Mouse (Mus musculus) CH12.LX (cell line): Measurements from ENCODE around the gene Olfr429. TPM values are rescaled to one million over a fixed set of nuclear protein-coding genes. Genes with fewer than 3 reads are reported as not detected.
"Not testable (repeated sequence)": the region's sequence is repeated elsewhere in the genome, so short reads cannot be mapped to it uniquely, and the experiment has no call there.

Experiments
- DNase-seq: peaks from one replicate; pipeline ENCODE4 v3.0.0-alpha.2; 2013; ENCODE audit errors: extremely low read depth
- H3K27ac ChIP-seq: 2 replicates; pipeline ENCODE4 v1.5.1; 2012; ENCODE audit warnings: low read depth, mild to moderate bottlenecking, control low read depth, moderate library complexity; ENCODE audit not compliant: insufficient read depth
- H3K27me3 ChIP-seq: replicated peaks from 2 replicates; pipeline ENCODE3; 2012; ENCODE audit warnings: inconsistent platforms
- H3K36me3 ChIP-seq, 2 experiments: replicated peaks in 1 of 2; 2 replicates each; pipeline versions ENCODE3 to v1.6.1; 2012; ENCODE audit warnings: inconsistent platforms in 1 of 2, low read length in 1 of 2, mild to moderate bottlenecking in 1 of 2, mixed read lengths in 1 of 2, moderate library complexity in 1 of 2; ENCODE audit not compliant: control insufficient read depth in 1 of 2, insufficient read depth in 1 of 2
- H3K4me1 ChIP-seq, 2 experiments: 2 replicates each; pipeline ENCODE4 v1.6.1; 2012; ENCODE audit warnings: inconsistent platforms in 1 of 2, moderate library complexity in 1 of 2; ENCODE audit not compliant: insufficient read depth in 2 of 2, control insufficient read depth in 1 of 2
- H3K4me2 ChIP-seq: 2 replicates; pipeline ENCODE4 v1.6.1; 2012; ENCODE audit warnings: low read depth, mild to moderate bottlenecking, control low read depth; ENCODE audit not compliant: poor library complexity, insufficient read depth, severe bottlenecking
- H3K4me3 ChIP-seq, 3 experiments: fragments of 150-350 bp in 1 of 3; sonication (generic) in 1 of 3; replicated peaks in 1 of 3; 2 replicates each; pipeline versions ENCODE3 to v1.5.1; 2011 to 2012; ENCODE audit warnings: low read depth in 2 of 3, low read length in 2 of 3, mild to moderate bottlenecking in 2 of 3, moderate library complexity in 2 of 3, control low read depth in 1 of 3, improper control_type of control experiment in 1 of 3, inconsistent platforms in 1 of 3, mixed read lengths in 1 of 3; ENCODE audit not compliant: poor library complexity in 1 of 3
- H3K79me2 ChIP-seq: replicated peaks from 2 replicates; pipeline ENCODE4 v1.6.1; 2012; ENCODE audit warnings: mild to moderate bottlenecking, moderate library complexity; ENCODE audit not compliant: control insufficient read depth, poor library complexity, insufficient read depth, severe bottlenecking; ENCODE audit errors: extremely low read depth
- H3K9ac ChIP-seq: 2 replicates; pipeline ENCODE4 v1.6.1; 2012; ENCODE audit warnings: low read depth, mild to moderate bottlenecking, control low read depth, moderate library complexity; ENCODE audit not compliant: insufficient read depth
- H3K9me3 ChIP-seq: replicated peaks from 2 replicates; pipeline ENCODE3; 2012; ENCODE audit warnings: low read length, inconsistent platforms, mixed read lengths
- BHLHE40 ChIP-seq: IDR thresholded peaks from 2 replicates; pipeline ENCODE4 v1.6.1; 2011; ENCODE audit warnings: mild to moderate bottlenecking, low read depth, low read length, improper control_type of control experiment
- CHD1 ChIP-seq: IDR thresholded peaks from 2 replicates; pipeline ENCODE4 v1.6.1; 2012; ENCODE audit warnings: low read depth, low read length, improper control_type of control experiment, inconsistent platforms
- CHD2 ChIP-seq: IDR thresholded peaks from 2 replicates; pipeline ENCODE4 v1.6.1; 2011; ENCODE audit warnings: low read length, improper control_type of control experiment
- CTCF ChIP-seq, 2 experiments: IDR thresholded peaks in 1 of 2; conservative IDR thresholded peaks in 1 of 2; 2 replicates each; pipeline ENCODE4 v1.5.1; 2011 to 2012; ENCODE audit warnings: low read depth in 2 of 2, low read length in 2 of 2, improper control_type of control experiment in 1 of 2, inconsistent platforms in 1 of 2, mild to moderate bottlenecking in 1 of 2, moderate library complexity in 1 of 2
- EP300 ChIP-seq: IDR thresholded peaks from 2 replicates; pipeline ENCODE4 v1.6.1; 2011; ENCODE audit warnings: low read length, improper control_type of control experiment
- IRF4 ChIP-seq: IDR thresholded peaks from 2 replicates; pipeline ENCODE4 v1.6.1; 2014; ENCODE audit warnings: low read depth, mild to moderate bottlenecking, inconsistent platforms, low read length, improper control_type of control experiment
- JUND ChIP-seq: conservative IDR thresholded peaks from 2 replicates; pipeline ENCODE4 v1.6.1; 2011; ENCODE audit warnings: low read depth, low read length, improper control_type of control experiment
- KAT2A ChIP-seq: IDR thresholded peaks from 2 replicates; pipeline ENCODE4 v1.6.1; 2012; ENCODE audit warnings: low read length, improper control_type of control experiment, inconsistent platforms; ENCODE audit not compliant: insufficient replicate concordance
- MAFK ChIP-seq: IDR thresholded peaks from 2 replicates; pipeline ENCODE4 v1.6.1; 2011; ENCODE audit warnings: low read length, improper control_type of control experiment; ENCODE audit not compliant: insufficient replicate concordance
- MAX ChIP-seq: IDR thresholded peaks from 2 replicates; pipeline ENCODE4 v1.6.1; 2011; ENCODE audit warnings: low read length, improper control_type of control experiment
- MAZ ChIP-seq: IDR thresholded peaks from 2 replicates; pipeline ENCODE4 v1.6.1; 2012; ENCODE audit warnings: low read depth, mild to moderate bottlenecking, inconsistent platforms, low read length, improper control_type of control experiment, moderate library complexity
- PAX5 ChIP-seq: IDR thresholded peaks from 2 replicates; pipeline ENCODE4 v1.6.1; 2012; ENCODE audit warnings: low read length, inconsistent platforms, mixed read lengths
- POLR2AphosphoS2 ChIP-seq: IDR thresholded peaks from 2 replicates; pipeline ENCODE4 v1.6.1; 2011; ENCODE audit warnings: low read depth, low read length, improper control_type of control experiment
- RCOR1 ChIP-seq: conservative IDR thresholded peaks from 2 replicates; pipeline ENCODE4 v1.6.1; 2012; ENCODE audit warnings: low read depth, mild to moderate bottlenecking, inconsistent platforms, low read length, improper control_type of control experiment
- SIN3A ChIP-seq: IDR thresholded peaks from 2 replicates; pipeline ENCODE4 v1.6.1; 2012; ENCODE audit warnings: low read length, improper control_type of control experiment, inconsistent platforms
- UBTF ChIP-seq: IDR thresholded peaks from 2 replicates; pipeline ENCODE4 v1.6.1; 2012; ENCODE audit warnings: low read depth, mild to moderate bottlenecking, inconsistent platforms, low read length, improper control_type of control experiment, moderate library complexity
- USF1 ChIP-seq: IDR thresholded peaks from 2 replicates; pipeline ENCODE4 v1.6.1; 2014; ENCODE audit warnings: low read depth, mild to moderate bottlenecking, inconsistent platforms, low read length, improper control_type of control experiment
- USF2 ChIP-seq: conservative IDR thresholded peaks from 2 replicates; pipeline ENCODE4 v1.6.1; 2011; ENCODE audit warnings: low read depth, low read length, improper control_type of control experiment
- ZC3H11A ChIP-seq: IDR thresholded peaks from 2 replicates; pipeline ENCODE4 v1.6.1; 2012; ENCODE audit warnings: low read depth, mild to moderate bottlenecking, inconsistent platforms, low read length, improper control_type of control experiment
- ZKSCAN1 ChIP-seq: IDR thresholded peaks from 2 replicates; pipeline ENCODE4 v1.6.1; 2012; ENCODE audit warnings: low read depth, inconsistent platforms, low read length, improper control_type of control experiment, borderline replicate concordance
- dilution Hi-C: fragments of 300-500 bp; cut with MboI; formaldehyde crosslinking; loops from 2 replicates; pipeline ENCODE4 v1.14.3; 2020; ENCODE audit warnings: low sequenced_read_pairs; ENCODE audit not compliant: extremely low pct_unique_long_range_greater_than_20kb, extremely low pct_ligation_motif_present
- in situ Hi-C: fragments of 300-500 bp; cut with MboI; formaldehyde crosslinking; loops from 3 replicates; pipeline ENCODE4 v1.14.3; 2019; ENCODE audit warnings: low sequenced_read_pairs, low pct_ligation_motif_present, low pct_unique_long_range_greater_than_20kb, mixed read lengths
- polyA plus RNA-seq: library from polyadenylated mRNA; unstranded; fragments of >175 nt; gene quantifications from 2 replicates; pipeline ENCODE4 v1.2.1, GENCODE M21; 2012; ENCODE audit warnings: low read depth; ENCODE audit not compliant: insufficient read length
- total RNA-seq, 2 experiments: library from RNA; depleted of rRNA; stranded (reverse); fragments of 300-350 nt in 1 of 2; fragments of >200 nt in 1 of 2; gene quantifications; 2 replicates each; pipeline ENCODE4 v1.2.3; 2012 to 2014

The Olfr429 gene
- total and polyA plus RNA-seq, 3 experiments = not detected

DNA sequence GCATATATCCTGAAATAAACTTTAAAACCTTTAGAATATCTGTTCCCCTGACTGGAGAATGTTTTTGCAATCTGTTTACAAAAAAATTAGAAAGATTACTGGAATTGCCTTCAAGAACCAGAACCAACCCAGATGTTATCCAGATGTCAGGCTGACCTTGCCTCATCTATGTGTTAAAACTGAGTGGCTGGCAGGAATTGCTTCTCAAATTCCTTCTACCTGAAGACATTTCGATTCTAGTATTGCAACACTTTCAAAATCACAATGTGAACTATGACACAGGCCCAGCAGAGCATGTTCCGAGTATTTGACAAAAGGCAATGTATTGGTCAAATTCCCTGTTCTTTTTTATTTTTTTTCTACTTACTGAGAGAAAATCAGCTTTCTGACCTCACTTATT lies 39.7 kb upstream of the Olfr429 start:
- Histone ChIP-seq H3K9me3 (peaks cover 3% of the 10 kb centered on the region), H3K36me3 (peaks cover 0 to 3% of the 10 kb centered on the region in 2 experiments), H3K9ac (no peak overlapping the region), H3K4me2 (no peak overlapping the region), H3K4me1 (peaks cover 3 to 28% of the 10 kb centered on the region in 2 experiments; a peak in 3 of 4 replicates), H3K4me3 (no peak overlapping the region), H3K79me2 (no peaks in the 10 kb centered on the region), H3K27me3 (no peaks in the 10 kb centered on the region), H3K27ac (no peak overlapping the region)
- TF ChIP-seq PAX5 = no peak
- no peak for TF ChIP-seq BHLHE40
- no peak for TF ChIP-seq CHD1
- no peak for TF ChIP-seq SIN3A
- no peak for TF ChIP-seq JUND
- no peak for TF ChIP-seq KAT2A
- no peak for TF ChIP-seq ZKSCAN1
- no peak for DNase-seq
- in situ Hi-C loops (no loop called here), dilution Hi-C loops (no loop called here)

GRCm38 (mm10) chr1:174048227-174048626 lies 35.9 kb upstream of the Olfr429 start:
- in situ Hi-C loops, dilution Hi-C loops, H3K36me3 ChIP-seq, H3K27ac ChIP-seq, H3K9me3 ChIP-seq, DNase-seq, H3K79me2 ChIP-seq, H3K4me2 ChIP-seq, H3K27me3 ChIP-seq, H3K9ac ChIP-seq, H3K4me3 ChIP-seq: not testable (repeated sequence)
- H3K4me1 ChIP-seq = peaks cover 7 to 11% of the 10 kb centered on the region in 2 experiments; a peak in 3 of 4 replicates

GRCm38 (mm10) chr1:174048893-174049292 lies 35.2 kb upstream of the Olfr429 start, which contains the start of gene Olfr432:
Gene Olfr432, plus strand, starts transcription at chr1:174049205.
- H3K27me3 ChIP-seq = no peaks in the 10 kb centered on the region
- peaks cover 3% of the 10 kb centered on the region for H3K9me3 ChIP-seq
- no peak within 1 kb of the TSS for H3K27ac ChIP-seq
- no peak within 1 kb of the TSS for H3K9ac ChIP-seq
- in situ Hi-C loops = no loop called here
- no peak within 1 kb of the TSS for H3K4me2 ChIP-seq
- no peak for DNase-seq
- peaks cover 6 to 7% of the 10 kb centered on the region in 2 experiments; a peak in 2 of 4 replicates for H3K4me1 ChIP-seq
- no peak within 1 kb of the TSS for H3K4me3 ChIP-seq
- dilution Hi-C loops = no loop called here
- no peaks in the 10 kb centered on the region for H3K36me3 ChIP-seq
- H3K79me2 ChIP-seq = no peaks in the 10 kb centered on the region
- TF ChIP-seq MAX (no peak), MAZ (no peak), POLR2AphosphoS2 (no peak), IRF4 (no peak), RCOR1 (no peak), CHD1 (no peak), PAX5 (no peak), CHD2 (no peak), EP300 (no peak), CTCF (conservative IDR thresholded peaks at IDR 0.05 in 1 of 2, IDR thresholded peaks at IDR 0.05 in 1 of 2; ENCODE audit: low read depth in 2 of 2, low read length in 2 of 2) (no peak), USF2 (no peak), ZC3H11A (no peak), ZKSCAN1 (no peak), UBTF (no peak), JUND (no peak), MAFK (no peak), USF1 (no peak), KAT2A (no peak)

- H3K9me3 ChIP-seq, H3K9ac ChIP-seq, H3K4me1 ChIP-seq, DNase-seq, H3K27ac ChIP-seq, in situ Hi-C loops, H3K36me3 ChIP-seq, H3K27me3 ChIP-seq, H3K4me3 ChIP-seq, dilution Hi-C loops, H3K79me2 ChIP-seq, H3K4me2 ChIP-seq: not testable (repeated sequence)
Observed at GRCm38 (mm10) chr1:174049357-174049756, 34.8 kb upstream of the Olfr429 start.
